Mouse (Mus musculus) left cerebral cortex, postnatal 10 days (tissue): ENCODE measurements around the gene Dbndd2. TPM values are rescaled to one million over a fixed set of nuclear protein-coding genes. Genes with fewer than 3 reads are reported as not detected.

Source experiments
- DNase-seq, 2 experiments: peaks; one replicate each; pipeline ENCODE4 v3.0.0; 2021 to 2022; ENCODE audit warnings: low spot score in 2 of 2, mixed read lengths in 1 of 2; ENCODE audit errors: extremely low spot score in 1 of 2
- intact Hi-C: fragments of 180-260 bp; cut with DNase I; formaldehyde crosslinking; loops from one replicate; pipeline ENCODE4 v1.15.1; 2025
- total RNA-seq, 2 experiments: library from RNA; stranded (reverse); gene quantifications; 2 replicates each; pipeline ENCODE4 v1.2.3; 2021

Gene Dbndd2
- total RNA-seq, 2 experiments from 2014 or later: 75.5 to 77.3 TPM

- DNase-seq: no peak
- intact Hi-C loops: no loop called here
These were observed 33.8 kb upstream of the Dbndd2 start for GRCm38 (mm10) chr2:164452000-164452676.

GRCm38 (mm10) chr2:164453047-164453757, 32.7 kb upstream of the Dbndd2 start:
- DNase-seq: no peak
- intact Hi-C loops: no loop called here

GRCm38 (mm10) chr2:164453887-164454500, 31.9 kb upstream of the Dbndd2 start:
- intact Hi-C loops: loop anchor here (2.0 kb wide), 1 partner anchor 37 kb away; no protein-coding TSS in a partner anchor
- no peak for DNase-seq

GRCm38 (mm10) chr2:164454846-164455245, 31.1 kb upstream of the Dbndd2 start:
- intact Hi-C loops: loop anchor here (2.0 kb wide), 1 partner anchor 38 kb away; no protein-coding TSS in a partner anchor

GRCm38 (mm10) chr2:164455421-164456190, 30.3 kb upstream of the Dbndd2 start:
- intact Hi-C loops: loop anchor here (2.0 kb wide), 1 partner anchor 39 kb away; no protein-coding TSS in a partner anchor
- no peak for DNase-seq

More at GRCm38 (mm10) chr2:164454846-164455245, 31.1 kb upstream of the Dbndd2 start:
- peak; percentile 67 to 69 for DNase-seq

- intact Hi-C loops: no loop called here
- no peak for DNase-seq
These were observed 29.5 kb upstream of the Dbndd2 start for GRCm38 (mm10) chr2:164456413-164456812.

GRCm38 (mm10) chr2:164456864-164457300, 29.0 kb upstream of the Dbndd2 start, which contains the start of gene Sys1:
Sys1 (plus strand) TSS chr2:164456964.
- intact Hi-C loops: no loop called here
- DNase-seq: peak in 1 of 2 experiments; percentile 40

- intact Hi-C loops: no loop called here
These were observed 28.0 kb upstream of the Dbndd2 start for GRCm38 (mm10) chr2:164457942-164458341.

GRCm38 (mm10) chr2:164458535-164458934, 27.4 kb upstream of the Dbndd2 start:
- no peak for DNase-seq
- intact Hi-C loops: no loop called here

More at GRCm38 (mm10) chr2:164457942-164458341, 28.0 kb upstream of the Dbndd2 start:
- no peak for DNase-seq

GRCm38 (mm10) chr2:164460745-164461551, 25.0 kb upstream of the Dbndd2 start, which contains the start of gene Gm20458:
Gm20458 (plus strand) TSS chr2:164460967.
- intact Hi-C loops: no loop called here

GRCm38 (mm10) chr2:164465161-164465560, 20.7 kb upstream of the Dbndd2 start:
- DNase-seq: no peak
- intact Hi-C loops: no loop called here

More at GRCm38 (mm10) chr2:164460745-164461551, 25.0 kb upstream of the Dbndd2 start, which contains the start of gene Gm20458:
- DNase-seq: peak; percentile 97

- intact Hi-C loops: no loop called here
- DNase-seq: no peak
These were observed 19.1 kb upstream of the Dbndd2 start for GRCm38 (mm10) chr2:164466787-164467186.

GRCm38 (mm10) chr2:164470254-164470653, 15.7 kb upstream of the Dbndd2 start:
- intact Hi-C loops: loop anchor here (10.0 kb wide), 1 partner anchor 95 kb away; the partner anchor contains the start of gene Wfdc2
- peak in 1 of 2 experiments; percentile 67 for DNase-seq

- intact Hi-C loops: loop anchor here (10.0 kb wide), 1 partner anchor 91 kb away; the partner anchor contains the start of gene Wfdc2
- no peak for DNase-seq
These were observed 12.3 kb upstream of the Dbndd2 start, which contains the start of gene Trp53tg5 for GRCm38 (mm10) chr2:164473624-164474023. Trp53tg5 (minus strand) TSS chr2:164473724.

- DNase-seq: peak; percentile 66 to 85
- intact Hi-C loops: no loop called here
These were observed 580 bp downstream of the Dbndd2 start for GRCm38 (mm10) chr2:164486258-164487114.

GRCm38 (mm10) chr2:164487115-164487527, 1.2 kb downstream of the Dbndd2 start:
- intact Hi-C loops: no loop called here
- no peak for DNase-seq

GRCm38 (mm10) chr2:164487812-164488211, 1.9 kb downstream of the Dbndd2 start:
- intact Hi-C loops: no loop called here
- DNase-seq: peak in 1 of 2 experiments; percentile 51
